Mouse (Mus musculus): ENCODE results near the gene Trim40. TPM values are rescaled to one million over a fixed set of nuclear protein-coding genes. Genes with fewer than 3 reads are reported as not detected.
A peak's percentile ranks its signal among the peaks of the same experiment; 100 is the strongest.
"Not testable (repeated sequence)": the region's sequence is repeated elsewhere in the genome, so short reads cannot be mapped to it uniquely, and the experiment has no call there.

Gene Trim40
- total RNA-seq, 2 experiments from 2014 or later = not detected

DNA sequence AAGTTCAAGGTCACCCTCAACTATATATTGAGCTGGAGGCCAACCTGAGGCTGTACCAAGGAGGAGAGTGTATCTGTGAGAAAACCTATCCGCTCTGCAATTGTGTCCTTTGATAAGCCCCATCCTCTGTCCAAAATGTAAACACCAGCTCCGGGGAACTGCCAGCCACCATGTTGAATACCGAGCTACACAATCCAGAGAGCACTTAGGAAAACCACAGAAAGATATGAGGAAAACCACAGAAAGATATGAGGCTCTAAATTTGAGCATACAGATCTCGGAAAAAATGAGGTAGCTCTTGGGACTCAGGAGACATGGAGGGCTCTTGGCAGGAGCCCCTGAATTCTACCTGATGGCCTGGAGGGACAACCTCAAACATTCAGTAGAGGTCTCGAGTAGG is 3.5 kb upstream of the Trim40 start:
- no peak for DNase-seq (ENCODE audit: low spot score in 2 of 2)

DNA sequence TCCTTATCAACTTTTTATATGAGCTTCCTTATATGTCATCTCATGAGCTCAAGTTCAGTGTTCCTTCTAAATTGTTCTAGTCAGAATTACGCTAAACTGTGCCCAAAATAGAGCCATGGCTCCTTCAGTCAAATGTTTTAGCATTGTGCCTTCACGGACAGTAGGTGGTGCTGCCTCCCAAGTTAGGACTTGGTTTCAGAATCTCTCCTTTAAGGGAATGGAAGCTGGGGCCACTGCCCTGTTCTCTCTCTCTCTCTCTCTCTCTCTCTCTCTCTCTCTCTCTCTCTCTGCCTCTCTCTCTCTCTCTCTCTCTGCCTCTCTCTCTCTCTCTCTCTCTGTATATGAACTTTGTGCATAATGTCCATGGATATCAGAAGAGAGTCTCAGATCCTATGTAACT is 2.4 kb upstream of the Trim40 start:
- DNase-seq (ENCODE audit: low spot score in 2 of 2) = peak; percentile 15 to 36

DNA sequence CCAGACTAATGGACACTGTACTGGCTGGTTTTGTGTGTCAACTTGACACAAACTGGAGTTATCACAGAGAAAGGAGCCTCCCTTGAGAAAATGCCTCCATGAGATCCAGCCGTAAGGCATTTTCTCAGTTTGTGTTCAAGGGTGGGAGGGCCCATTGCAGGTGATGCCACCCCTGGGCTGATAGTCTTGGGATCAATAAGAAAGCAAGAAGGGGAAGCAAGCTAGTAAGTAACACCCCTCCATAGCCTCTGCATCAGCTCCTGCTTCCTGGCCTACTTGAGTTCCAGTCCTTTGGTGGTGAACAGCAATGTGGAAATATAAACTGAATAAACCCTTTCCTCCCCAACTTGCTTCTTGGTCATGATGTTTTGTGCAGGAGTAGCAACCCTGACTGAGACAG is 1.6 kb upstream of the Trim40 start:
- not testable (repeated sequence) for DNase-seq (ENCODE audit: low spot score in 2 of 2)

DNA sequence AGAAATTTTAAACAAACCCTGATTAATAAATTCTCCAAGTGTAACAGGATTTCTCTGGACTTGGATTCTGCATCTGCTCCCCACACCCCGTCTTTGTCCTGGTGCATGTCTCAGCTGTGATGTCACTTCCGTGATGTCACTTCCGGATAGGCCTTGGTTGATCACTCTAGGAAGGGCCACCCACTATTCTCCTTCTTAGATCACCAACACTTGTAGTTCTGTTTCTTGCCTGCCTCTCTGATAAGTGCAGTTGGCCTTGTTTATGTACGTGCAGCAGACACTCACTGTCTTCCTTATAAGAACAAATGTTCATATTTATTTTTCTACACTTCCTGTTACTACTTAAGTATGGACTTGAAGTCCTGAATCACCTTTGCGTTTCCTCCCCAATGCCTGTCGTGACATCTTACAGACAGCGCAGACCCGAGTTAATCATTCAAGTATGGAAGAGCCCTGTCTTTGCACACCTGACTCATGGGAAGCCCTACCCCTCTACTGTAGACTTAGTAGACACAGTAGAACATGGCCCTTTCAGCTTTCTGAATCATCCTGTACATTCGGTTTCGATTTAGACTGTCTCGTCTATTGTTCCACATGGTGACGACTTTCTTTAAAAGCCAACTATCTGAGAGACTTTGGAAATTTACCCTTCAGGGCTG is 4.7 kb downstream of the Trim40 start:
- no peak for DNase-seq (ENCODE audit: low spot score in 2 of 2)

DNA sequence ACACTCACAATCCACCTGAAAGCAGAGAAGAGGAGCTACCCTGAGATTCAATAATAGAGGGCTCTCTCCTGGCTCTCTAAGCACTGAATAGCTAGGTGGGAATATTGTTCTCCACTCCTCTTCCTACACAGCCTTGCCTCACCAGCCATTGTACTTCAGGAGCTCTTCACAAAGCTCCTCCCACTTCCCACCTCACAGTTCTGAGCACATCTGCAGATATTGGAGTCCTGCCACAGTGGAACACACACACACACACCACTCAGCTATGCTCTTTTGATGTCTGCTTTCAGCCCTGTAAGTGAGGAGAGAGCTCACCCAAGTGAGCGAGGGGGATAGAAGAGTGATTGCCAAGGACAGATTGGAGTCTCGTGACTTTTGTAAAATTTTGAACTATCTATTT is 6.6 kb downstream of the Trim40 start:
- no peak for DNase-seq (ENCODE audit: low spot score in 2 of 2)

DNA sequence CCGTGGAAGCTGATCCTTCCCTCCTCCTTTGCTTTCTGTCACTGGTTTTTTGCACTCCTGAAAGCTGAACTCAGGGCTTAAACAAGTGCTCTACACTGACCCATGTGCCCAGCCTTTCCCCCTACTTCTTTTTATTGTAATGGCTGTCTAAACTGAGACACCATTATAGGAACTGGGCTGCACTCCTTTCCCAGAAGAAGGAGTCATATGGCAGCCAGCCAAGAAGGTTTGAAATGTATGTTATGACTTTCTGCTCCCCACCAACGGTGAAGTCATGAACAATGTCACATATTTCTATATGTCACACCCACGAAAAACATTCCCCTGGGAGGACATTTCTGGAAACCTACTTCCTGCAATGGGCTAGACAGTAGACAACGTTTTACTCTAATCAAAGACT is 15.3 kb downstream of the Trim40 start:
- no peak for DNase-seq (ENCODE audit: low spot score in 2 of 2)

DNA sequence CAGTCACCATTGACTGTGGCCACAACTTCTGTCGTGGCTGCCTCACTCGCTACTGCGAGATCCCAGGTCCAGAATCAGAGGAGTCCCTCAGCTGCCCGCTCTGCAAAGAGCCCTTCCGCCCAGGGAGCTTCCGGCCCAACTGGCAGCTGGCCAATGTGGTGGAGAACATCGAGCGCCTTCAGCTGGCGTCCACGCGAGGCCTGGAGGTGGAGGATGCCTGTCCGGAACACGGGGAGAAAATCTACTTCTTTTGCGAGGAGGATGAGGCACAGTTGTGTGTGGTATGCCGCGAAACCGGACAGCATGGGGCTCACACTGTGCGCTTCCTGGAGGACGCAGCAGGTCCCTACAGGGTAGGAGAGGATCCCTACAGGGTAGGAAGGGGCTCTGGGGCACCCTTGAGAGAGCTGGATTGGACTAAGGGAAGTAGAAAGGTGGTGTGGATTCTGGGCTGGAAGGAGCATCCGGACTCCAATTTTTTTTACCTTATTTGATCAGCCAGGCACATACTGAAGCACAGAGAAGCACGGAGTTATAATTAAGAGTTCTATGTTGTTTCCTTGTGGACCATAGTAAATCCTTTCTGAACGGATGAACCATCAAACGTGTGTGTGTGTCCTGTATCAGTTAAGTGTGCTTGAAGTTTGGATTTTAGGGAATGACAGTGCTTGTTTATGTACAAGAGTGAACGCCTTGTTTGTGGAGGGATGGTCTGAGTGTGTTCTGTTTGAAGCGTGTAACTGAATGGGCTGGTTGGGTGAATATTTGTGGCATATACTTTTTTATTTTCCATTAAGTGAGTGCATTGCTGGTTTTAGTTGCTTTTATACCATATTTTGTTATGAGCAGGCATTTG is 19.7 kb downstream of the Trim40 start:
- DNase-seq (ENCODE audit: low spot score in 2 of 2) = no peak

DNA sequence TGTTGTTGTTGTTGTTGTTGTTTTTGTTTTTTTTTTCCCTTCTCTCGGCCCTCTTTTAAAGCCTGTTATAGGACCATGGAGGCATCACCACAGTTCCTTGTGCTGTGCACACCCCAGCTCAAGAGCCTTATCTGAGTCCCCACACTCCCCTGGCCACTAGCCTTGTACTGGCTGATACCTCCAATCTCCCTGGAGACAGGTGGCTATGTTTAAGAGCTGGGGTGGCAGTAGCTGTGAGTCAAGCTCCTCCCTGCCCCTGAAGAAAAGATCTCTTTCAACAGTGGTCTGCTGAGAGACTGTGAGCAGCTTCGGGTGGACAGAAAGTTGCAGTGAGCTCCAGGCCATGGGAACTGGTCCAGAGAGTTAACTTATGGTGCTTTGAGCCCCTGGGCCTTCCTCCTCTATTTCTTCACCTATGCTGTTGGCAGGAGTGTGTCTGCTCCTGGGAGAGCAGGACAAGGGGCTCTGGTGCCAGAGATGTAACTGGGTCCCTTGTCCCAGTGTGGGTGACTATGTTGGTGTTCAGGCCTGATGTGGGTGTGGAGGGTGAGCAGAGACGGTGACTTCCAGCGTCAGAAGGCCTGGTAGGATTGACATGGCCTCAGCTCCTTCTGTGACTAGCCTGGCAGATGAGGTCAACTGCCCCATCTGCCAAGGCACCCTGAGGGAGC is 20.5 kb downstream of the Trim40 start, which contains the start of gene Trim10:
TSS of gene Trim10 (plus strand) at position 291 of the 671 bp plus-strand sequence.
- no peak for DNase-seq (ENCODE audit: low spot score in 2 of 2)

DNA sequence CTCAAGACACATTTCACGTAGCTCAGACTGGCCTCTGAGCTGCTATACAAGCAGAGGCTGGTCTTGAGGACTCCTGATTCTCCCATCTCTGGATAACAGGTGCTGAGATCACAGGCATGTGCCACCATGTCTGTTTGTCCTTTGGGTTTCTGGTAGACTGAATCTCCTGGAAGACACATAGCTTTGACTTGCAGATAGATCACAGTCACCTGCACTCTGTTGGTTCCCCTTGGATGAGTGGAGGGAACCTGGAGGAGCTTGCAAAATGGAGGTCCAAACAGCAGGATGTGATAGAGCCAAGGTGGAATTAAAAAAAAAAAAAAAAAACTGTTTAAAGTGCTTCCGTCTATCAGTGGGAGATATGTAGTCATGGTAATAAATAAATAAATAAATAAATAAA is 21.1 kb downstream of the Trim40 start:
- no peak for DNase-seq (ENCODE audit: low spot score in 2 of 2)

DNA sequence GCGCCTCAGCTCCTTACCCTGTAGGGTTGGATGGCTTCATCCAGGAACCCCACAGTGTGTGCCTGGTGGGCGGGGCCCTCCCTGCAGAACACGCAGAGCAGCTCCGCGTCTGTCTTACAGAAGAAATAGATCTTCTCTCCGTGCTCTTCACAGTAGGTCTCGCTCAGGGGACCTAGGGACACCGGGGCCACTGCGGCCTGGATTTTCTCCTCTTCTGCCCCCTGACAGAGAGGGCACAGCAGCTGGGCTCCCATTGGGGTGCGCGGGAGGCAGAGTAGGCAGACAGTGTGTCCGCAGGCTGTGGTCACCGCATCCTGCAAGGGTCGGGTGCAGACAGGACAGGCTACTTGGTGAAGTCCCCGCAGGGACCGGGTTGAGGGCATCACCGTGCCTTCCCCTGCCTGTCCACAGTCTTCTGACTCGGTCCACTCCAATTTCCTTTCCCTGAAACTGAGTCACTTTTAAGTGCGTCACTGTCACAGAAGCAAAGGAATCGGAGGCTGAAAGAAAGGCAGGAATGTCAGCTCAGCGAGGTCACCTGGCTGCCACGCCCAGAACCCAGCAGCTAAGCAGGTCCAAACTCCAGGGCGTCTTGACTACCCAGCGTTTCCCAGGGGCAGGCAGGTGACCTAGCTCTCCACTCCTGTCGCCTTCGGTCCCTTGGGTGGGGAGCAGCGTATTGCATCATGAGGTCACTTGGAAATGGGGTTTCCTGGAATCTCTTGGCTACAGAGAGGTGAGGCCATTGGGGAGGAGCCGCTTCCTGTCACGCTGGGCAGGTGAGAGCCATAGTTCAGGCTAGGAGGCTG is 23.0 kb downstream of the Trim40 start, which contains the start of gene Trim15:
TSS of gene Trim15 (minus strand) at position 492 of the 809 bp plus-strand sequence.
- DNase-seq (ENCODE audit: low spot score in 2 of 2) = no peak

DNA sequence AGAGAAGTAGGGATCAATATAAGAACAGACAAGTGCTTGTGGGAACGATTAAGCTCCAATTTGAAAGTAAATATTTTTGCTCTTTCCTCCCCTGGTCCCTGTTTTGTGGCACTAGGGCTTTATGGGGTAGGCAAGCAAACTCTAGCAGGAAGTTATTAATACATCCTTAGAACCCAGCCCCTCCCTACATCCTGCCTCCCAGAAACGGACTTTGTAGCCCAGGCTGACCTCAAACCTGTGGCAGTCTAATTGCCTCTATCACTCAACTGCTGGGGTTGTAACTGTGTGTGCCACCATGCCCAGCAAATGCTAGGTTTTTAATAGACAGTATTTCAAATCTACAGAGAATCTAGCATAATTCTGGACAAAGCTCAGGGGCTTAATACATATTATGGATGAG is 28.2 kb downstream of the Trim40 start:
- DNase-seq (ENCODE audit: low spot score in 2 of 2) = no peak

DNA sequence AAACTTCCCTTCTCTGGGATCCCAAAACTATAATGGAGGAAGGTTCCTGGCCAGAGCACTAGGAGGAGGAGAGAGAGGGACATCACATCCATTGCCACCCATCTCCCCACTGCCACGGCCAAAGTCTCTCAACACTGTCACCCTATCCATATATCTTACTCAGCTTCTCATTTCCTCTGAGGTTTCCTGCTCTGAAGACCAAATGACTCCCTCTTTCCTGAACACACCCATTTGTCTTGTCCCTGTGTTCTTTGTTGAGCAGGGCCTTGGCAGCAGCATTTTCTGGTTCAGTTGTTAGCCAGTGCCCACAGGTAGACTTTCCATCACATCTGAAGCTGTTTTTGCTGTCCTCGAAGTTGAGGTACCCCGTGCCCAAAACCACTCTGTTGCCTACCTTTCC is 31.7 kb downstream of the Trim40 start:
- no peak for DNase-seq (ENCODE audit: low spot score in 2 of 2)

DNA sequence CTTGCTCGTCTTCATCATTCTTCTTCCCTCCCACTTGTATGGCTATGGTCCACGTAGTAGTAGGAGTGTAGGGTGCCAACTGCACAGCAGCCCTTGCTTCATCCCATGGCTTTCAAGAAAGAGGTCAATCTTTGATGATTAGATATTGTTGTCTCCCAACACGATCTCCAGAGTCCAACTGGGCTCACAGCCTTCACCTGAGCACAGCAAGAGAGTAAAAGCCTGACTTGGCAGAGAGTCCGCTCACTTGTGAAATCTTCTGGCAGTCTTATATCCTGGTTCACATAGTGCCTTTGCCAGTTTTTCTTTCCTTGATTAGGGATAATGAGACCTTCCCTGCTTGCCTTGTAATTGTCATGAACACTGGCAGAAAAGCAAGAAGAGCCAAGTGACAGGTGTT is 33.7 kb downstream of the Trim40 start:
- DNase-seq (ENCODE audit: low spot score in 2 of 2) = no peak

DNA sequence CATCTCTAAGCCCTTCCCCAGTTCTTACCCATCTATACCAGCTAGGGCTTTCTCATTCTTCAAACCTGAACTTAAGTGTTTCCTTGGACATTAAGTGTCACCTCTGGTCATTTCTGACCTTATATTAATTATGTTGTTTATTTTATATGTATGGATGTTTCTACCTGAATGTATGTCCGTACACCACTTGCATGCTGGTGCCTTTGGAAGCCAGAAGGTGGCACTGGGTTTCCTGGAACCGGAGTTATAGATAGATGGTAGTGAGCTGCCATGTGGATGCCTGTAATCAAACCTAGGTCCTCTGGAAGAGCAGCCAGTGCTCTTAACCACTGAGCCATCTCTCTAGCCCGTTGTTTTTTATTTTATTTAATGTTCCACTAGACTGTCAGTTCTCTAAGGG is 34.4 kb downstream of the Trim40 start:
- no peak for DNase-seq (ENCODE audit: low spot score in 2 of 2)

DNA sequence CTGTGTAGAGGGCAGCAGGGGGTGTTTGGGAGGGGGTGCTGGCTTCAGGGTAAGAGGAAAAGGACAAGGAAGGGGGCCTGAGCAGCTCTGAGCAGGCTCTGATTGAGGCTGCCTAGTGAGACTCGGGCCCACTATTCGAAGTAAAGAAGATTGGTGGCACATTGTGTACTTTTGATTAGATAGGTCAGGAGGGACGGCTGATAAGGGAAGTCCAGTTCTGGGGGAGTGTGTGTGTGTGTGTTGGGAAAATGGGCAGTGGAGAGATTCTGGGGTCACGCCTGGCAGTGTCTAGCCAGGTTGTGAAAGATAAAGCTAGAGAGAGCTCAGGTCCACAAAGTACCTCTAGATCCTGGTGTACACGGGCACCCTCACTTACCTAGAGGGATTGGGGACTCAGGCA is 38.3 kb downstream of the Trim40 start:
- DNase-seq (ENCODE audit: low spot score in 2 of 2) = no peak

DNA sequence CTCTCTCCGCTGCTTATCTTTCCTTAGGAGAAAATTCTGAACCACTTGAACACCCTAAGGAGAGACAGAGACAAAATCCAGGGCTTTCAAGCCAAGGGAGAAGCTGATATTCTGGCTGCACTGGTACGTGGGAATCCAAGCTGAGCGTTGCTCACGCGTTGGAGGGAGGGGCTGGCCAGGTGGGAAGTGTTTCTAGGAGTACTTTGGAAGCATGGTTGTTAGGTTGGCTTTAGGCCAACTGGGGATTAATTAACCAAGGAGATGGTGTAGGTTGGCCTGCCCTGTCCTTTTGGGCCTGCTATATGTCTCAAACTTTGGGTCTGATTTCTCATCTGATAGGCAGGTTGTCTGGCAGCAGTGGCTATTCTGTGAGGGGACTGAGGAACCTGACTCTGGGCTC is 38.7 kb downstream of the Trim40 start:
- no peak for DNase-seq (ENCODE audit: low spot score in 2 of 2)

DNA sequence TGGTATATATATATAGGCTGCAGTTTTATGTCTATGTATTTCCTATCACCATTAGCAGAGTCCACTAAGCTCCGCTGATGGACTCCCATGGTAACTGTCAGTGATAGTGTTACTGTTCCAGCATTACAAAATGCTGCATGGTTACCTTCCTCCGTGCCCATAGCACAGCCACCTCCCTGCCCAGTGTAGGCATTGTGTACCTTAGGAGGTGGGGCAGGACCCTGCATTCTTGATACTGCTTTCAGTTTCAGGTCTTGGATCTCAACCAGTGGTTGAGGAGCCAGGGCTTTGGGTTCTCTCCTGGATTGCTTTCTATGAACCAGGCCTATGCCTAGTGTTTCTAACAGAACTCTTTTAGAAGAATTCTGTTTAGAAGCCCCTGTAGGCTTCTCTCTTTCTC is 39.9 kb downstream of the Trim40 start:
- DNase-seq (ENCODE audit: low spot score in 2 of 2) = no peak

DNA sequence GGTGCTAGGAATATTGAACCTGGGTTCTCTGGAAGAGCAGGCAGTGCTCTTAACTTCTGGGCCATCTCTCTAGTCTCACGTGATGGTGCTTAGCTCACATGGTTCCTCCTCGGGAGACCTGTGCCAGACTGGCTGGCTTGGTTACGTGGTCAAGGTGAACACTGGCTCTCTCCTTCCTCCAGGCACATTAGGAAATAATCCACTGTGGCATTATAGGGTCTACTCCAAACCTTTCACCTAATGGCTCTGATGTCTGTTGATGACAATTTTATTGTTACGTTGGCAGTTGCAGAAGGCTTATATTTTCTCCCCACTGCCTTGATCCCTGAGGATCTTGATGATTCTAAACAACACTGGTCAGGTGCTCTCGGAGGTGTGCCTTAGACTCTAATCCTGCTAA is 41.0 kb downstream of the Trim40 start:
- DNase-seq (ENCODE audit: low spot score in 2 of 2) = no peak

DNA sequence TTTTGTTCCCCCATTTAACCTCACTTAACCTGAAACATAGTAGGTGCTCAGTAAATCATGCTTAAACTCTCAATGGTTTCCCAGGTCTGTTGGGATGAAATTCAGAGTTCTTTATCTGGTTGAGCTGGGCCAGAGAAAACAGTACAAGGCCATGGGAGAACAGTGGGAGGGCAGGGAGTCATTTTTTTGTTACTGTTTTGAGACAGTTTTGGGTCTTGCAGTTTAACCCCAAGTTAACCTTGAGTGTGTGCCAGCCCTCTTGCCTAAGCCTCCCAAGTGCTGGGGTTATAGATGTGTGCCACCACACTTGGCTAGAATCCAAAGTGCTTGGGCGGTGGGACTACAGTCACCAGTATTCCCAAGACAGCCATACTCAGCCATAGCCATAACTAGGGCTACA is 45.2 kb downstream of the Trim40 start:
- no peak for DNase-seq (ENCODE audit: low spot score in 2 of 2)

DNA sequence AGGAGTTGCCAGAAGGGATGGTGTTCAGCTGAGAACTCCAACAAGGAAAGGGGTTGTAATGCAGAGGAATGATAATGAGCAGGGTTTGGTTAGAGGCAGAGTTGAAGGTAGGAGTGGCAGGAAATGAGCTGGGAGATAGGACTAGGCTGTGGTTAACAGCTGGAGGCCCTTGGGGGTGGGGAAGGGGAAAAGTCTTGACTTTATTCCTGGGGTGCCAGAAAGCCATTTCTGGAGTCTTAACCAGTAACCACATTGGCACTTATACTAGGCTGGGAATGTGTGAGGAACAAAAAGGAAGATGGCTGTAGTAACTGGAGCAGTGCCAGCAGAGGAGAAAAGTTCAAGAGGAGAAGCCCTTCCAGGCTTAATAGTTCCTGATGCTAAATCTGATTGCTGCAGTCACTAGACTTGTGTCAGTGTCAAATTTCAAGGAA is 45.6 kb downstream of the Trim40 start:
- no peak for DNase-seq (ENCODE audit: low spot score in 2 of 2)

DNA sequence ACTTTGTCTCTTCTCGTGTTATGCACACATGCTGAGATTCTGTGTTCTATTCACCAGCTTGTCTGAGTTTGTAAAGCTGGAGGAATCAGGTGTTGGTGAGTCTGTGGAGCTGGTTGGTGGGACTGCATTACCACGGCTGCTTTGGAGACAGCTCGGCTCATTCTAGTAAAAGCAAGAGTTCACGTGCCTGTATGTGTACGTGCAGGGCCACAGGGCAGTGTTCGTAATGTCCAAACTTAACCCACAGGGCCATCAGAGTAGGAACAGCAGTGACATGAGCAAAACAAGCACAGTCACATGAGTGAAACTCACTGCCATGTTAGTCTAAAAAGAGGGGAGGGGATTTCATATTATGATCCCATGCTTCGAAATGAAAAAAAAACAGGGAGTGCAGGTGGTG is 46.2 kb downstream of the Trim40 start:
- no peak for DNase-seq (ENCODE audit: low spot score in 2 of 2)

Data from layer of hippocampus, postnatal 14 days (tissue).